In the genomic region with DNA sequence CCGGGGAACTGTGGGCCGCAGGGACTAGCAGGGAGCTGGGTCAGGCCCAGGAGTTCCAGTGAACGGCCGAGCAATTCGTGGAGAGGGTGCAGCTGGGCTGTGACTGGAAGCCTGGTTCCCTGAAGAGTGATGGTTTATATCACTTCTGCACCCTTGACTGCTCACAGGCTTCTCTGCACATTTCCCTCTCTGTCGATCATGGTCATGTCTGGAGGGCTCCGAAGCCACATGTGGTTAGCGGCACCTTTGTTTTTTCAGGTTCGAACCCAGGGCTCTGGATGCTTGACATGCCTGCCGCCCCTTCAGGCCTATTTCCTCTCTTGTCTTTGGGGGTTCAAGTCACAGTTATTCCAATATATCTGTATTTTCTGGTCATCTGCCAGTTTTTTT, we compare ENCODE assay signal across 21 mouse cellular contexts. TPM values are rescaled to one million over a fixed set of nuclear protein-coding genes. Genes with fewer than 3 reads are reported as not detected.
DNase-seq lines count a peak whose midpoint lies in the region; ATAC-seq and TF ChIP-seq lines count a peak whose summit lies in the region.
"Had no signal": no experiment of that assay in that cellular context is flagged by ENCODE, and none has a peak within 500 bp of the region (broad histone marks: within the 10 kb centered on the region; RNA-seq: fewer than 3 reads in every experiment).

No protein-coding gene starts in this region.

- no peak for DNase-seq in heart, adult 9 months (ENCODE audit: low spot score in 2 of 2)
- DNase-seq in midbrain, postnatal 0 days (ENCODE audit: low spot score), result no peak
- DNase-seq in A20 (ENCODE audit: low read depth, low spot score), result peak; percentile 86
- DNase-seq in thymus, postnatal 10 days (ENCODE audit: low spot score in 2 of 2), result no peak
- DNase-seq in left cerebral cortex, postnatal 4 days, result no peak
- DNase-seq: cerebellum, adult 9-11 months; heart, postnatal 4 days; kidney, postnatal 14 days; lung, postnatal 14 days; right cerebral cortex, adult 18-20 months had no signal

- WGBS in heart, embryonic 15.5 days, result 48% methylated on average over 10 of the region's 10 CpGs
- 62% methylated on average over 10 of the region's 10 CpGs for WGBS in midbrain, embryonic 13.5 days
- WGBS in midbrain, postnatal 0 days, result 59% methylated on average over 10 of the region's 10 CpGs
- WGBS in bone marrow, adult 2 months, result 53% methylated on average over 10 of the region's 10 CpGs

- H3K4me3 ChIP-seq in heart, embryonic 15.5 days, result no peak overlapping the region
- H3K4me3 ChIP-seq in midbrain, embryonic 13.5 days (replicated peaks), result no peak overlapping the region
- H3K4me3 ChIP-seq in midbrain, postnatal 0 days (ENCODE audit: low read depth, low read length), result no peak overlapping the region
- peak overlapping the region; percentile 17 for H3K4me3 ChIP-seq in bone marrow, adult 2 months (replicated peaks; ENCODE audit: control insufficient read depth, low read depth, low read length)
- H3K4me3 ChIP-seq: left cerebral cortex, adult 2 months; liver, embryonic 15.5 days; megakaryocyte, embryonic 14.5 days had no signal

- no peak for ATAC-seq in heart, embryonic 15.5 days (replicated peaks; ENCODE audit: insufficient number of reproducible peaks, insufficient read depth, low FRiP score, low read depth)
- ATAC-seq in midbrain, embryonic 13.5 days, result no peak
- ATAC-seq in midbrain, postnatal 0 days (ENCODE audit: low FRiP score), result no peak
- ATAC-seq: intestine, postnatal 0 days had no signal

- H3K9ac ChIP-seq in heart, embryonic 15.5 days, result no peak overlapping the region
- peak overlapping the region; percentile 51 for H3K9ac ChIP-seq in midbrain, embryonic 13.5 days (replicated peaks)
- H3K9ac ChIP-seq in midbrain, postnatal 0 days (replicated peaks; ENCODE audit: low read length, poor library complexity, severe bottlenecking), result no peak overlapping the region
- H3K9ac ChIP-seq: liver, embryonic 15.5 days had no signal

- H3K9me3 ChIP-seq in heart, embryonic 15.5 days (replicated peaks), result no peaks in the 10 kb centered on the region
- H3K9me3 ChIP-seq in midbrain, embryonic 13.5 days, result no peaks in the 10 kb centered on the region
- H3K9me3 ChIP-seq in midbrain, postnatal 0 days (ENCODE audit: low read length), result no peaks in the 10 kb centered on the region
- H3K9me3 ChIP-seq: G1E; liver, embryonic 15.5 days; megakaryocyte, embryonic 14.5 days had no signal

- intact Hi-C loops in left cerebral cortex, postnatal 4 days (cut with DNase I), result no loop called here

- peaks cover 6% of the 10 kb centered on the region; the same call in 1 of the 2 replicates for H3K4me1 ChIP-seq in heart, embryonic 15.5 days (replicated peaks)
- H3K4me1 ChIP-seq in midbrain, embryonic 13.5 days (replicated peaks), result no peaks in the 10 kb centered on the region
- no peaks in the 10 kb centered on the region for H3K4me1 ChIP-seq in midbrain, postnatal 0 days (ENCODE audit: insufficient read depth, low read length)
- peaks cover 9% of the 10 kb centered on the region for H3K4me1 ChIP-seq in bone marrow, adult 2 months (ENCODE audit: control insufficient read depth, insufficient read depth, low read length)

- peaks cover 52% of the 10 kb centered on the region for H3K27me3 ChIP-seq in heart, embryonic 15.5 days
- peaks cover 36% of the 10 kb centered on the region for H3K27me3 ChIP-seq in midbrain, embryonic 13.5 days
- H3K27me3 ChIP-seq in midbrain, postnatal 0 days (ENCODE audit: insufficient read depth, low read length), result peaks cover 4% of the 10 kb centered on the region; the same call in 1 of the 2 replicates

- H3K27ac ChIP-seq in heart, embryonic 15.5 days, result no peak overlapping the region
- H3K27ac ChIP-seq in midbrain, embryonic 13.5 days, result no peak overlapping the region
- no peak overlapping the region for H3K27ac ChIP-seq in midbrain, postnatal 0 days (ENCODE audit: low read depth, low read length)
- H3K27ac ChIP-seq in bone marrow, adult 2 months (ENCODE audit: control insufficient read depth, insufficient read depth, low read depth, low read length, poor library complexity), result peak overlapping the region; percentile 35
- H3K27ac ChIP-seq: left cerebral cortex, adult 2 months; liver, embryonic 15.5 days had no signal

- no peak for TF ChIP-seq POLR2A in bone marrow, adult 2 months (IDR thresholded peaks at IDR 0.05; ENCODE audit: borderline replicate concordance, control insufficient read depth, low read depth, low read length)

- TF ChIP-seq CTCF in midbrain, postnatal 0 days (IDR thresholded peaks at IDR 0.05), result no peak
- no peak for TF ChIP-seq CTCF in bone marrow, adult 2 months (IDR thresholded peaks at IDR 0.05; ENCODE audit: control insufficient read depth, insufficient read depth, low read length)

- peak overlapping the region; percentile 16; the same call in 1 of the 2 replicates for H3K4me2 ChIP-seq in heart, embryonic 15.5 days
- no peak overlapping the region for H3K4me2 ChIP-seq in midbrain, embryonic 13.5 days (replicated peaks)
- H3K4me2 ChIP-seq in midbrain, postnatal 0 days (ENCODE audit: low read depth, low read length, poor library complexity, severe bottlenecking), result no peak overlapping the region
- H3K4me2 ChIP-seq: liver, embryonic 15.5 days had no signal

- H3K36me3 ChIP-seq in heart, embryonic 15.5 days, result no peaks in the 10 kb centered on the region
- no peaks in the 10 kb centered on the region for H3K36me3 ChIP-seq in midbrain, embryonic 13.5 days
- H3K36me3 ChIP-seq in midbrain, postnatal 0 days (ENCODE audit: insufficient read depth, low read length), result no peaks in the 10 kb centered on the region
- H3K36me3 ChIP-seq: G1E; liver, embryonic 15.5 days had no signal

RNA-seq across cellular contexts. Expression of a gene that starts 0.2 kb away (rescaled TPM):
- polyA plus RNA-seq in heart, embryonic 15.5 days (2015; fragmentation: Nextera tagmentation; extraction: Ambion mirVana), result 0.09 and 0.62 TPM in 2 replicates
- 0.11 and 0.23 TPM in 2 replicates for polyA plus RNA-seq in midbrain, embryonic 13.5 days (2015; fragmentation: Nextera tagmentation; extraction: Ambion mirVana)
- total RNA-seq in midbrain, postnatal 0 days (2014; rRNA removed), result 0.49 and 1.2 TPM in 2 replicates
- 0.98 and 1.2 TPM in 2 replicates for polyA plus RNA-seq in midbrain, postnatal 0 days (2015; fragmentation: Nextera tagmentation; extraction: Ambion mirVana)
- polyA plus RNA-seq in bone marrow, adult 2 months (2011; ENCODE audit: insufficient read depth, insufficient read length, low replicate concordance, missing spikeins), result 3.5 and 4.4 TPM in 2 replicates
- total RNA-seq in left cerebral cortex, postnatal 4 days (2021), result 1 to 10 TPM in 1 of 2 experiments, under 1 TPM in 1; 0.82 to 1.0 TPM
- total RNA-seq: G1E had no signal
- polyA plus RNA-seq: G1E had no signal

RNA-seq across cellular contexts. Expression of a gene that starts 3.6 kb away (rescaled TPM):
- polyA plus RNA-seq in heart, embryonic 15.5 days (2015; fragmentation: Nextera tagmentation; extraction: Ambion mirVana), result 0.43 TPM in 1 of 2 replicates, not detected in the other
- not detected in 2 replicates for polyA plus RNA-seq in midbrain, embryonic 13.5 days (2015; fragmentation: Nextera tagmentation; extraction: Ambion mirVana)
- total RNA-seq in midbrain, postnatal 0 days (2014; rRNA removed), result not detected in 2 replicates
- 0.09 TPM in 1 of 2 replicates, not detected in the other for polyA plus RNA-seq in midbrain, postnatal 0 days (2015; fragmentation: Nextera tagmentation; extraction: Ambion mirVana)
- 3.2 and 7.4 TPM in 2 replicates for polyA plus RNA-seq in bone marrow, adult 2 months (2011; ENCODE audit: insufficient read depth, insufficient read length, low replicate concordance, missing spikeins)
- total RNA-seq in left cerebral cortex, postnatal 4 days (2021), result under 1 TPM in 1 of 2 experiments, not detected in 1; 0.52 TPM
- total RNA-seq: left cerebral cortex, adult 2 months had no signal

RNA-seq across cellular contexts. Expression of a gene that starts 11.1 kb away (rescaled TPM):
- 1.5 and 4.8 TPM in 2 replicates for polyA plus RNA-seq in heart, embryonic 15.5 days (2015; fragmentation: Nextera tagmentation; extraction: Ambion mirVana)
- polyA plus RNA-seq in midbrain, embryonic 13.5 days (2015; fragmentation: Nextera tagmentation; extraction: Ambion mirVana), result 0.35 and 0.76 TPM in 2 replicates
- 1.4 and 2.1 TPM in 2 replicates for total RNA-seq in midbrain, postnatal 0 days (2014; rRNA removed)
- polyA plus RNA-seq in midbrain, postnatal 0 days (2015; fragmentation: Nextera tagmentation; extraction: Ambion mirVana), result 1.0 and 1.6 TPM in 2 replicates
- polyA plus RNA-seq in bone marrow, adult 2 months (2011; ENCODE audit: insufficient read depth, insufficient read length, low replicate concordance, missing spikeins), result 38.6 and 66.2 TPM in 2 replicates
- total RNA-seq in left cerebral cortex, postnatal 4 days (2021), result under 1 TPM; 0.77 to 0.88 TPM
- total RNA-seq: gastrocnemius, adult 8-10 months had no signal

RNA-seq across cellular contexts. Expression of a gene that starts 15.3 kb away (rescaled TPM):
- polyA plus RNA-seq in heart, embryonic 15.5 days (2015; fragmentation: Nextera tagmentation; extraction: Ambion mirVana), result 0.35 and 0.48 TPM in 2 replicates
- 0.57 and 0.79 TPM in 2 replicates for polyA plus RNA-seq in midbrain, embryonic 13.5 days (2015; fragmentation: Nextera tagmentation; extraction: Ambion mirVana)
- not detected in 2 replicates for total RNA-seq in midbrain, postnatal 0 days (2014; rRNA removed)
- polyA plus RNA-seq in midbrain, postnatal 0 days (2015; fragmentation: Nextera tagmentation; extraction: Ambion mirVana), result 0.33 TPM in 1 of 2 replicates, not detected in the other
- polyA plus RNA-seq in bone marrow, adult 2 months (2011; ENCODE audit: insufficient read depth, insufficient read length, low replicate concordance, missing spikeins), result not detected in 2 replicates
- not detected for total RNA-seq in left cerebral cortex, postnatal 4 days (2021)
- total RNA-seq: adrenal gland, postnatal 4 days; gastrocnemius, adult 8-10 months; left cerebral cortex, adult 2 months had no signal
- polyA plus RNA-seq: G1E; limb, embryonic 14.5 days had no signal

RNA-seq across cellular contexts. Expression of a gene that starts 17.1 kb away (rescaled TPM):
- polyA plus RNA-seq in heart, embryonic 15.5 days (2015; fragmentation: Nextera tagmentation; extraction: Ambion mirVana), result 8.1 and 12.2 TPM in 2 replicates
- polyA plus RNA-seq in midbrain, embryonic 13.5 days (2015; fragmentation: Nextera tagmentation; extraction: Ambion mirVana), result 4.8 and 7.1 TPM in 2 replicates
- 5.9 and 26.7 TPM in 2 replicates for total RNA-seq in midbrain, postnatal 0 days (2014; rRNA removed)
- 7.8 and 12.0 TPM in 2 replicates for polyA plus RNA-seq in midbrain, postnatal 0 days (2015; fragmentation: Nextera tagmentation; extraction: Ambion mirVana)
- 50.4 and 139 TPM in 2 replicates for polyA plus RNA-seq in bone marrow, adult 2 months (2011; ENCODE audit: insufficient read depth, insufficient read length, low replicate concordance, missing spikeins)
- total RNA-seq in left cerebral cortex, postnatal 4 days (2021), result 10 to 100 TPM; 12.3 to 17.6 TPM
